Mouse (Mus musculus) limb, embryonic 15.5 days (tissue): ENCODE results near the gene Fxyd2. TPM values are rescaled to one million over a fixed set of nuclear protein-coding genes. Genes with fewer than 3 reads are reported as not detected.

Source experiments
- ATAC-seq: fragments of 200-750 bp; cut with Nextera tagmentation; 2 replicates; pipeline ENCODE4 v1.8.0; 2017; ENCODE audit warnings: low read depth, moderate TSS enrichment; ENCODE audit not compliant: insufficient number of reproducible peaks, low FRiP score, low TSS enrichment
- H3K27ac ChIP-seq: fragments of 300-500 bp; sonication (generic); 2 replicates; pipeline ENCODE4 v1.5.1; 2015; ENCODE audit warnings: moderate library complexity, mild to moderate bottlenecking, inconsistent platforms
- H3K27me3 ChIP-seq: fragments of 300-500 bp; sonication (generic); 2 replicates; pipeline ENCODE4 v1.6.1; 2015; ENCODE audit warnings: inconsistent platforms
- H3K36me3 ChIP-seq: fragments of 300-500 bp; sonication (generic); 2 replicates; pipeline ENCODE4 v1.6.1; 2015; ENCODE audit warnings: inconsistent platforms
- H3K4me1 ChIP-seq: fragments of 300-500 bp; sonication (generic); 2 replicates; pipeline ENCODE4 v1.6.1; 2015; ENCODE audit warnings: inconsistent platforms
- H3K4me2 ChIP-seq: fragments of 300-500 bp; sonication (generic); 2 replicates; pipeline ENCODE4 v1.6.1; 2015; ENCODE audit warnings: mild to moderate bottlenecking, inconsistent platforms
- H3K4me3 ChIP-seq: fragments of 300-500 bp; sonication (generic); 2 replicates; pipeline ENCODE4 v1.5.1; 2015; ENCODE audit warnings: mild to moderate bottlenecking, inconsistent platforms
- H3K9ac ChIP-seq: fragments of 300-500 bp; sonication (generic); 2 replicates; pipeline ENCODE4 v1.6.1; 2015; ENCODE audit warnings: inconsistent platforms
- H3K9me3 ChIP-seq: fragments of 300-500 bp; sonication (generic); 2 replicates; pipeline ENCODE4 v1.6.1; 2016; ENCODE audit warnings: inconsistent platforms
- WGBS: fragments of 180-500 bp; shearing (Covaris S2); methylation state at CpG from one replicate; pipeline ENCODE4 v1.1.7; 2015; 5-methylcytosine and 5-hydroxymethylcytosine counted together
- polyA plus RNA-seq: library from polyadenylated mRNA; unstranded; fragments of >200 nt; fragmentation: Nextera tagmentation; extraction: Ambion mirVana; gene quantifications from 2 replicates; pipeline ENCODE4 v1.2.1, GENCODE M21; 2015

Gene Fxyd2
- polyA plus RNA-seq, 1 experiment from 2014 or later: 4.7 TPM

DNA sequence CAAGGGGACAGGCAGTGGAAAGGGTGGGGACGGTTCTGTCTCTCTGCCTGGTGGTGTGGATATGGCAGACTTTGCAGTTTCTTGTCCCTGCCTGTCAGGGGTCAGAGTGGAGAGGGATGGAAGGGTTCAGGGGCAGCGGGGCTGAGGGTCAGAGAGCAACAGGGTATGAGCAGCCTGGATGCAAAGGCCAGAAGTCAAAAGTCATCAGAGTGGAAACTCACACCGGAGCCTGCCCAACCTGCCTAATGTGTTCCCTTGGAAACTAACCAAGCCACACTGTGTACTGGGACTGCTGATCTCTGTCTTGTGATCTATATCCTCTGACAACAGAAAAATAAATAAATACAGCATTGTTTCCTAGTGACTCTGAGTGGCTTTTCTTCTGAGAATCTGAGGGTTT is 3.7 kb upstream of the Fxyd2 start:
- no peak overlapping the region for H3K4me2 ChIP-seq
- WGBS: 65% methylated on average over 3 of the region's 3 CpGs
- no peak overlapping the region for H3K27ac ChIP-seq
- H3K4me1 ChIP-seq: no peaks in the 10 kb centered on the region
- H3K27me3 ChIP-seq: 0 out of 2 replicates have a peak, but pooled peaks cover 6% of the 10 kb centered on the region
- no peak overlapping the region for H3K4me3 ChIP-seq
- H3K36me3 ChIP-seq: peaks cover 28% of the 10 kb centered on the region
- no peaks in the 10 kb centered on the region for H3K9me3 ChIP-seq
- H3K9ac ChIP-seq: no peak overlapping the region
- no peak for ATAC-seq

DNA sequence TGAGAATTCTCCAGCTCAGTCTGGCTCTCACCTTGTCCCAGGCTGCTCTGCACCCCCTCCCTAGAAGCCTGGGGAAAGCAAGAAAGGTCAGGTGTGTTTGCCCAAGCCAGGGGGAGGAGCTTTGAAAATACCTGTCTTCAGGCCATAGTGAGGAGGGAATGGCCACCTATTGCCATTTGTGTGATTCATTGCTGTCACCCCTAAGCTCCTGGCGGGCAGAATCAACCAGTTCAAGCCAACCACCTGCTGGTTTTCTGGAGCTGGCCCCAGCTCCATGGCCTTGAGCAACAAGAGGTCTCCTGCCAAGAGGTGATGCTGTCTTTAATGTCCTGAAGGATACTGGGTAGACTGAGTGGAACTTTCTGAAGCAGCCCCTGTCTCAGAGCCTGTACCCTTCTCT is 1.1 kb upstream of the Fxyd2 start:
- no peak for ATAC-seq
- WGBS: 62% methylated on average over 1 of the region's 1 CpGs
- peaks cover 18% of the 10 kb centered on the region; the same call in 1 of the 2 replicates for H3K36me3 ChIP-seq
- H3K4me2 ChIP-seq: no peak overlapping the region
- H3K27ac ChIP-seq: no peak overlapping the region
- no peaks in the 10 kb centered on the region for H3K9me3 ChIP-seq
- H3K27me3 ChIP-seq: peaks cover 13% of the 10 kb centered on the region
- H3K4me1 ChIP-seq: no peaks in the 10 kb centered on the region
- no peak overlapping the region for H3K9ac ChIP-seq
- no peak overlapping the region for H3K4me3 ChIP-seq

DNA sequence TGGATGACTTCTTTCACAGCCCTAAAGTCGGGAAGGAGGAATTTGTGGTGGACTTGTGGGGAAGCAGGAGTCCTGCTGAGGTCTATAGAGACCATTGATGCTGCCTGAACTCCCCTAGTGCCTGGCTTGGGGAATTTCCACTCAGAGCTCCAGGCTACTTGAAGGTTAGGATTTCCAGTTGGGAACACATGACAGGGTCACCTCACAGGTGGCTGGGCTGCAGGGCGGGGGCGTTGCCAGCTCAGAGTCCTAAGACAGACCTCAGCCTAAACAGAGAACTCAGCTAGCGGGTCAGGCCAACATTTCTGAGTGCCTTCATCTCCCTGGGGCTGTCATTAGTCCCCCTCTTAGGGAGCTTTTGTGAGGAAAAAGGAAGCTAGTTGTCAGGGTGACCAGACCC is 2.4 kb downstream of the Fxyd2 start:
- Histone ChIP-seq H3K36me3 (no peaks in the 10 kb centered on the region), H3K27ac (no peak overlapping the region), H3K4me3 (no peak overlapping the region), H3K4me1 (no peaks in the 10 kb centered on the region), H3K27me3 (peaks cover 22% of the 10 kb centered on the region), H3K9ac (no peak overlapping the region), H3K4me2 (no peak overlapping the region), H3K9me3 (no peaks in the 10 kb centered on the region)
- no peak for ATAC-seq
- 48% methylated on average over 4 of the region's 4 CpGs for WGBS

DNA sequence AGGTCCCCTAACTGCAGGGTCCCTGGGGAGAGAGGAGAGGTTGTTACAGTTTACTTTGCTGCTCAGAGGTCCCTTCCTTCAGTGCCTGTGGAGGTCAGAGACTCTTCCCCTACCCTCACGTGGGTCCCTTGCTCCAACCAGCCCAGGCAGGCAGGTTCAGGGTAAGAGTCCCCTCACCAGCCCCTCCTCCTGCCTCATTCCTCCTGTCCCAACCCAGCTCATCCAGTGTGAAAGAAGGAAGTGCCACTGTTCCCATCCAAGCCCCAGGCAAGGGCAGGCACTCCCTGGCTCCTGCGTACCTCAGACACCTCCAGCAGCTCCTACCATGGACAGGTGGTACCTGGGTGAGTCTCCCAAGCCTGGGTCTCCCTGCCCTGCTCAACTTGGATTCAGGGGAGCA is 3.5 kb downstream of the Fxyd2 start:
- H3K27ac ChIP-seq: no peak overlapping the region
- no peak overlapping the region for H3K4me3 ChIP-seq
- no peak for ATAC-seq
- no peak overlapping the region for H3K9ac ChIP-seq
- H3K4me1 ChIP-seq: peaks cover 4% of the 10 kb centered on the region
- H3K9me3 ChIP-seq: no peaks in the 10 kb centered on the region
- H3K27me3 ChIP-seq: peaks cover 22% of the 10 kb centered on the region
- WGBS: 44% methylated on average over 2 of the region's 2 CpGs
- no peak overlapping the region for H3K4me2 ChIP-seq
- H3K36me3 ChIP-seq: no peaks in the 10 kb centered on the region

GRCm38 (mm10) chr9:45405694-45406093 is 6.2 kb downstream of the Fxyd2 start:
- 61% methylated on average over 5 of the region's 5 CpGs for WGBS

GRCm38 (mm10) chr9:45406808-45407207 is 7.3 kb downstream of the Fxyd2 start:
- H3K27ac ChIP-seq: no peak overlapping the region
- H3K36me3 ChIP-seq: no peaks in the 10 kb centered on the region
- H3K9me3 ChIP-seq: no peaks in the 10 kb centered on the region
- no peak overlapping the region for H3K4me2 ChIP-seq
- H3K27me3 ChIP-seq: peaks cover 21% of the 10 kb centered on the region
- ATAC-seq: no peak
- peaks cover 11% of the 10 kb centered on the region for H3K4me1 ChIP-seq
- no peak overlapping the region for H3K4me3 ChIP-seq
- WGBS: 81% methylated on average over 3 of the region's 3 CpGs
- H3K9ac ChIP-seq: no peak overlapping the region

More at GRCm38 (mm10) chr9:45405694-45406093, 6.2 kb downstream of the Fxyd2 start:
- Histone ChIP-seq H3K27me3 (peaks cover 21% of the 10 kb centered on the region), H3K9ac (no peak overlapping the region), H3K4me2 (no peak overlapping the region), H3K4me1 (peaks cover 11% of the 10 kb centered on the region), H3K36me3 (no peaks in the 10 kb centered on the region), H3K4me3 (no peak overlapping the region), H3K9me3 (no peaks in the 10 kb centered on the region), H3K27ac (no peak overlapping the region)
- no peak for ATAC-seq

DNA sequence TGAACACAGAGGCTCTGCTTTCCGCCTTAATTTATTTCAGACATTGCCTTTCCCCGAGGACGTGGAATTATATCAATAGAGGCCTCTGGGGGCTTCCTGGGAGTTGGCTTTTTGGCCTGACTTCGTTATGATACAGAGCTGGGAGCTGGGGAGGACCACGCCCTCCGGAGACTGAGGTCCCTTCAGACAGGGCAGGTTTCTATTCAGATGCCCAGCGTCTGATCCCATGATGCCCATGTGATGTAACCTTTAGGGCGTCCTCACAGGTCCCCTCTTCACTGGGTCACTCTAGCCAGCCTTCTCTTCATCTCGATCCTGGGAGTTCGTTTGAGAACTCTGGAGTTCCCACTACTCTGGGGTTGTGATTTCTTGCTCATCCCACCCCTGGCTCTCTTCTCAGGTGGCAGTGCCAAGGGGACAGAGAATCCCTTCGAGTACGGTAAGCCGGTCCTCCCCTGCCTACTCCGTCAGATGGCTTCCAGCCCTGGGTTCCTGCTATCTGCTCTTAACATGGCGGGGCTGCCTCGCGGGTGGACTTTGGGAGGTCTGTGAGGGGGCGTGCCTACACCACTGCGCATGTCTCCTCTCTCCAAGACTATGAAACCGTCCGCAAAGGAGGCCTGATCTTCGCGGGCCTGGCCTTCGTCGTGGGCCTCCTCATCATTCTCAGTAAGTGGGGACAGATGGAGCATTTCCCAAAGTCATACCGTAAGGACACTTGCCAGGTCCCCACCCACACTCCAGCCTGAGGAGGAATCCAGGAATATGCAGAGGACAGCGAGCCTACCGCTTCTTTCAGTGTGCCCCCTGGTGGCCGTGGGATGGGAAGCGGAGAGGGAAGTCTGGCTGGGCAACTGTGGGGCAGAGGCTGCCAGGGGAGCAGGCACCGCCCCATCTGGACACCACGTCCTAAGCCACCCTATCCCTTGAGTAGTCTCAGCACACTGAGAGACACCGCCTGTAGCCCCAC is 8.5 kb downstream of the Fxyd2 start:
- 34% methylated on average over 33 of the region's 33 CpGs for WGBS
- Histone ChIP-seq H3K27ac (no peak overlapping the region), H3K4me3 (peak overlapping the region; percentile 32), H3K9me3 (no peaks in the 10 kb centered on the region), H3K9ac (no peak overlapping the region), H3K27me3 (peaks cover 17% of the 10 kb centered on the region; the same call in 1 of the 2 replicates), H3K4me1 (peaks cover 15% of the 10 kb centered on the region), H3K4me2 (peak overlapping the region; percentile 42), H3K36me3 (no peaks in the 10 kb centered on the region)
- peak; percentile 5; the same call in 1 of the 2 replicates for ATAC-seq

DNA sequence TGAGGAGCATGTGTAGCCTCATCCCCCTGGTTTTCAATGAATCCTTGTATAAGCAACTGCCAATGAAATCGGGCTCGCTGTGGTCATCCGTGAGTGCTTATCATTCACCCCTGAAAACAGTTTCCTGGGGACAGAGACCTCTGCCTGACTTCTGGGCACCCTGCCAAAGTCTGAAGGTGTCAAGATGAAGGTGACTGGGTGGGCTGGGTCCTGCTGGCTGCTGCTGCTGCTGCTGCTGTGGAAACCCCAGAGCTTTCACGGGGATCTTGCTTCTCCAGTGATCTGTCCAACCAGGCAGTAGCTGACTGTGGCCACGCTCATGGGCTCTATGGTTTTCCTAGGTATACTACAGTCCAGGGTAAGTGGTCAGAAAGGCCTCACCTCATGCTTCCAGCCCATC is 10.7 kb downstream of the Fxyd2 start:
- no peak for ATAC-seq
- Histone ChIP-seq H3K36me3 (no peaks in the 10 kb centered on the region), H3K27me3 (peaks cover 5% of the 10 kb centered on the region; the same call in 1 of the 2 replicates), H3K9me3 (no peaks in the 10 kb centered on the region), H3K4me1 (peaks cover 15% of the 10 kb centered on the region), H3K4me3 (no peak overlapping the region), H3K27ac (no peak overlapping the region), H3K9ac (no peak overlapping the region), H3K4me2 (no peak overlapping the region)
- 77% methylated on average over 5 of the region's 5 CpGs for WGBS

DNA sequence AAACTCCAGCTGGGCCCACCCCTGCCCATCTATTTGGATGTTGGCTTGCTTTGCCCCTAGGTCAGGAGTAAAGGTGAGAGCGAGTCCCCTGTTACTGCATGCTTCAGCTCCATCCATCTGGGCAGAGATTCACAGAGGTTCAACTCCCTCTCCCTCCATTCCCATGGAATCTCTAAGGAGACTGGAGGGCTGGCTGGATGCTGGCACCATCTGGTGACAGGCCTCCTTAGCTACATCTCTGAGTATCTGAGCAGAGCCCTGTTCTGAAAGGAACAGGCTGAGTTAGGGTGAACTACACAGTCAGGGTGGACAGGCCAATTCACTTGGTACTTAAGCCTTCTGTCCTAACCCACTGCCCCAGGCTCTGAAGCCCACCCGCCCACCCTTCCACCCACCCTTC is 11.1 kb downstream of the Fxyd2 start:
- 84% methylated on average over 2 of the region's 2 CpGs for WGBS
- peaks cover 5% of the 10 kb centered on the region; the same call in 1 of the 2 replicates for H3K27me3 ChIP-seq
- no peak overlapping the region for H3K4me3 ChIP-seq
- no peak for ATAC-seq
- peaks cover 15% of the 10 kb centered on the region for H3K4me1 ChIP-seq
- no peaks in the 10 kb centered on the region for H3K36me3 ChIP-seq
- H3K27ac ChIP-seq: no peak overlapping the region
- H3K4me2 ChIP-seq: no peak overlapping the region
- no peak overlapping the region for H3K9ac ChIP-seq
- no peaks in the 10 kb centered on the region for H3K9me3 ChIP-seq

GRCm38 (mm10) chr9:45411111-45411510 is 11.6 kb downstream of the Fxyd2 start:
- no peak overlapping the region for H3K9ac ChIP-seq
- H3K36me3 ChIP-seq: no peaks in the 10 kb centered on the region
- no peak overlapping the region for H3K4me2 ChIP-seq
- peaks cover 5% of the 10 kb centered on the region; the same call in 1 of the 2 replicates for H3K27me3 ChIP-seq
- peaks cover 15% of the 10 kb centered on the region for H3K4me1 ChIP-seq
- 70% methylated on average over 3 of the region's 3 CpGs for WGBS
- no peaks in the 10 kb centered on the region for H3K9me3 ChIP-seq
- no peak overlapping the region for H3K4me3 ChIP-seq
- H3K27ac ChIP-seq: no peak overlapping the region
- no peak for ATAC-seq

DNA sequence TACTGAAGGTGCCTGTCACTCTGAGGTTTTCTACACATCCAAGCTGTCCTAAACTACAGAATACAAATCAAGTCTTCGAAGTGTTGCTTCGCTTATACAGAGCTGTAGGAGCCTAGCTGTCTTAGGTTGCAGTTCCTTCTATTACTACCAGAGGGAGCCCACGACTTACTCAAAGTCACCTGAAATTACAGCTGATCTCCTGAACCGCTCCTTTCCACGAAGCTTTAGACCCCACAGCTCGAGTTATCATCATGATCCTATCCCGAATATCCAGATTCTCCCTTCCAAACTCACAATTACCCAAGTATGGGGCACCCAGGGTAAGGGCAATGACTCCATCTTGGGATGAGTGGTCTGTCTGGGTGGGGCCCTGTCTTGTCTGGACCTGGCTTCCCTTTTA is 12.3 kb downstream of the Fxyd2 start:
- no peak for ATAC-seq

GRCm38 (mm10) chr9:45412287-45412686 is 12.8 kb downstream of the Fxyd2 start:
- Histone ChIP-seq H3K4me1 (peaks cover 15% of the 10 kb centered on the region), H3K27ac (no peak overlapping the region), H3K9ac (no peak overlapping the region), H3K36me3 (no peaks in the 10 kb centered on the region), H3K9me3 (no peaks in the 10 kb centered on the region), H3K4me3 (peak overlapping the region; percentile 20), H3K4me2 (peak overlapping the region; percentile 45), H3K27me3 (peaks cover 5% of the 10 kb centered on the region; the same call in 1 of the 2 replicates)
- ATAC-seq: no peak
- WGBS: 5% methylated on average over 10 of the region's 10 CpGs

More for the DNA sequence above, 12.3 kb downstream of the Fxyd2 start:
- Histone ChIP-seq H3K4me1 (peaks cover 15% of the 10 kb centered on the region), H3K27ac (no peak overlapping the region), H3K4me2 (peak overlapping the region; percentile 45), H3K9me3 (no peaks in the 10 kb centered on the region), H3K9ac (no peak overlapping the region), H3K27me3 (peaks cover 5% of the 10 kb centered on the region; the same call in 1 of the 2 replicates), H3K4me3 (peak overlapping the region; percentile 20), H3K36me3 (no peaks in the 10 kb centered on the region)
- 19% methylated on average over 7 of the region's 7 CpGs for WGBS
